Mouse (Mus musculus): ENCODE measurements around the gene Rptor. TPM values are rescaled to one million over a fixed set of nuclear protein-coding genes. Genes with fewer than 3 reads are reported as not detected.
A peak's percentile ranks its signal among the peaks of the same experiment; 100 is the strongest.

The Rptor gene
- polyA plus RNA-seq, 1 experiment, result 35.2 TPM

DNA sequence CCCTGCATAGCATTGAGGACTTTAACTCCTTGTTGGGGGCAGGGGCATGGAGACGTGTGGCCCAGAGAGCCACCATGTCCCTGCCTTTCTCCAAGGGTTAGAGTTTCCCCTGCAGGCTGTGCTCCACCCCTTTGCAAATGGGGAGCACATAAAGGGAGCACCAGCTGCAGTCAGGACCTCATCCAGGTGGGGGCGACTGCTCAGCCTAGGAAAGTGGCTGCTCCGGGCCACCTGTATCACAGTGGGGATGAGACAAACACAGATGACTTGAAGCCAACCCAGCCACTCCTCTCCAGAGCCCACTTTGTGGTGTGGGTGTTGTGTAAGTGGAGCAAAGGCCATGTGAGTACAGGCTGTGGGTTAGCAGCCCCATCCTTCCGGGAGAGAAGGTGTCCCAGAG is 298.5 kb downstream of the Rptor start:
- no peak overlapping the region for H3K27ac ChIP-seq (ENCODE audit: insufficient read depth, low read length)
- no peaks in the 10 kb centered on the region for H3K4me1 ChIP-seq (ENCODE audit: control insufficient read depth, insufficient read depth, low read length)
- no peak overlapping the region for H3K4me3 ChIP-seq (ENCODE audit: insufficient read depth, low read length)
- TF ChIP-seq POLR2A (IDR thresholded peaks at IDR 0.05; ENCODE audit: extremely low read depth, insufficient read depth, low read length) (no peak), CTCF (IDR thresholded peaks at IDR 0.05; ENCODE audit: extremely low read depth, insufficient read depth, low read length) (no peak)

DNA sequence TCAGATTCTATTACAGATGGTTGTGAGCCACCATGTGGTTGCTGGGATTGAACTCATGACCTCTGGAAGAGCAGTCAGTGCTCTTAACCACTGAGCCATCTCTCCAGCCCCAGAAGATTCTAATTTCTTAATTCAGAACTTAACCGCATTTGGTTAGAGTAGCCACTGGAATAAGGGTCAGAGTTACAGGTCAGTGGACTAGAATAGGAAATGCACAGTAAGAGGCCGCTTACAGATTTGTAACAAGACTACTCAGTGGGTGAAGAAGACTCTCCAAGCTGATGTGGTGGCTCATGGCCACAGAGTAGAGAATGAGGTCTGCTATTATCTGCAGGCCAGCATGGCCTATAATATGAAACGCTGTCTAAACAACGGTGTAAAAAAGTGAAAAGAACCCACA is 300.2 kb downstream of the Rptor start:
- Histone ChIP-seq H3K4me3 (ENCODE audit: insufficient read depth, low read length) (no peak overlapping the region), H3K27ac (ENCODE audit: insufficient read depth, low read length) (no peak overlapping the region), H3K4me1 (ENCODE audit: control insufficient read depth, insufficient read depth, low read length) (peaks cover 4% of the 10 kb centered on the region; the same call in 1 of the 2 replicates)
- no peak for TF ChIP-seq POLR2A (IDR thresholded peaks at IDR 0.05; ENCODE audit: extremely low read depth, insufficient read depth, low read length)
- no peak for TF ChIP-seq CTCF (IDR thresholded peaks at IDR 0.05; ENCODE audit: extremely low read depth, insufficient read depth, low read length)

DNA sequence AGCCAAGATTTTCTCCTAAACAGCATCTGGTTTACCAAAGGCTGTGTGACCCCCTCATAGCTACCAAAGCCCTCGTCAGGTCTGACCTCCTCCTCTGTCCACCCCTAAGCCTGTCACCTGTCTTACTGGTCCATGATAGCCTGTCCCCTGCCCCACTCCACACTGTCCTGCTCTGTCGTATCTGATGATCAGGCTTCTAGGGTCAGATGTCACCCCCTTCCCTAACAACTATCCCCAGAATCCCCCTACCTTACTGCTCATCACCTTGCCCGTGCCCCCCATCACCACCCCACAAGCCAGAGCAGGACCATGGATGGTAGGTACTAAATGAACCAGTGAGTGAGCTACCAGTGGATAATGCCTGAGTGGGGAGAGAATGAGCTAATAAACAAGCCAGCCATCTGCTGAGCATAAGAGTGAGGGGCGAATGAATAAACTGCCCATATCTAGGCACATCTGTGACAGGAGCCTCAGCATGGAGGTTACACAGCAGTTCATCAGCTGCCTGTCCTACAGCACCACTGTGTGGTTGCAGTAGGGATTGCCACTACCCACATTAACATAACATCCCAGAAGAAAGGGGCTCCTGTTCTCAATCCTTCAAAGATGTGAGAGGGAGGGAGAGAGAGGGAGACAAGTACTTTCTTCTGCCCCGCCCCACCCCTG is 302.0 kb downstream of the Rptor start:
- TF ChIP-seq POLR2A (IDR thresholded peaks at IDR 0.05; ENCODE audit: extremely low read depth, insufficient read depth, low read length) (no peak), CTCF (IDR thresholded peaks at IDR 0.05; ENCODE audit: extremely low read depth, insufficient read depth, low read length) (peak; percentile 100)
- no peak overlapping the region for H3K27ac ChIP-seq (ENCODE audit: insufficient read depth, low read length)
- H3K4me3 ChIP-seq (ENCODE audit: insufficient read depth, low read length), result no peak overlapping the region
- peaks cover 11% of the 10 kb centered on the region for H3K4me1 ChIP-seq (ENCODE audit: control insufficient read depth, insufficient read depth, low read length)

DNA sequence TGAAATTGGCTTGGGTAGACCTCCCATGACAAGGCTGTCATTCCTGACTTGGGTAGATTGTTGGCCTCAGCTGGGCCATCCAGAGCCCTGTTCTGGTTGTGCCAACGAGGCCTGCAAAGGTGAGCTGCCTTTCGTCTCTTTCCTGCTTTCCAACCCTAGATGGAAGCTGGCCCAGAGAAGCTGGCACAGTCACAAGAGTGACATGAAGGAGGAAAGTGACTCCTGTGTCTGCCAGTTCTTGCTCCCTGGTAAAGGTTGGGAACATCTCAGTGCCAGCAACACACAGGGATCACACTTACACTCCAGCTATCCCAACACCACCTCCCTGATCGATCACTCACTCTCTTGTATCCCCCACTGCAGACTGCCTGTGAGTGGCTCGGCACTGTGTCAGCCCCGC is 303.1 kb downstream of the Rptor start:
- Histone ChIP-seq H3K27ac (ENCODE audit: insufficient read depth, low read length) (no peak overlapping the region), H3K4me1 (ENCODE audit: control insufficient read depth, insufficient read depth, low read length) (peaks cover 11% of the 10 kb centered on the region)
- TF ChIP-seq CTCF (IDR thresholded peaks at IDR 0.05; ENCODE audit: extremely low read depth, insufficient read depth, low read length) (no peak), POLR2A (IDR thresholded peaks at IDR 0.05; ENCODE audit: extremely low read depth, insufficient read depth, low read length) (no peak)

DNA sequence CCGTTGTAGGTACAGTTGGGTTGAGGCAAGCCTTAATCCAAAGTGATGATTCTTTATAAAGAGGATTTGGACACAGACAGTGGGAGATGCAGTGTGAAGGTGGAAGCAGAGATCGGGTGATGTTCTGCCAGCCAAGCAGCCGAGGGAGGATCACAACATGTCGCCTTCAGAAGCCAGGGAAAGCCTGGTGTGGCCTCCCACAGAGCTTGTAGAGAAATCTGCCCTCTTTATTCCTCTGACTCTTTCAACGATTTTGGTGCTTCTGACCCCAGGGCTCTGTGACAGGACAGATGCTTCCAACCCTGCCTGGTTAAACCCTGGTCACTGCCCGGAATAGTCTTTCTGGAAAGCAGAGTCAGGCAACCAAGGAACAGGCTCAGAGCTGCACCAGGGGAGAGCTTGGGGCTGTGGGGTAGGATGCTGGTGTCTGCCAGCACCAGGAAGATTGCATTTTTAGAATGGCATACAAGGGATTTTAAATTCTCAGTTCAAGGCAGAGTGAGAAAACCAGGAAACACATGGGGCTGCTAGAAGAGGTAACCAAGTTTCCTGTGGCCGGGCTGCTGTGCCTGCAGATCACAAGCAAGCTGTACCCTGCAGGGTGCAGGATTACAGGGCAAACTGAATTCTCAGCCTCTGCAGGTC is 304.4 kb downstream of the Rptor start:
- Histone ChIP-seq H3K4me3 (ENCODE audit: insufficient read depth, low read length) (no peak overlapping the region), H3K27ac (ENCODE audit: insufficient read depth, low read length) (peak overlapping the region; percentile 58), H3K4me1 (ENCODE audit: control insufficient read depth, insufficient read depth, low read length) (peaks cover 11% of the 10 kb centered on the region)
- no peak for TF ChIP-seq CTCF (IDR thresholded peaks at IDR 0.05; ENCODE audit: extremely low read depth, insufficient read depth, low read length)
- TF ChIP-seq POLR2A (IDR thresholded peaks at IDR 0.05; ENCODE audit: extremely low read depth, insufficient read depth, low read length), result no peak

More for the DNA sequence above, 303.1 kb downstream of the Rptor start:
- H3K4me3 ChIP-seq (ENCODE audit: insufficient read depth, low read length), result no peak overlapping the region

DNA sequence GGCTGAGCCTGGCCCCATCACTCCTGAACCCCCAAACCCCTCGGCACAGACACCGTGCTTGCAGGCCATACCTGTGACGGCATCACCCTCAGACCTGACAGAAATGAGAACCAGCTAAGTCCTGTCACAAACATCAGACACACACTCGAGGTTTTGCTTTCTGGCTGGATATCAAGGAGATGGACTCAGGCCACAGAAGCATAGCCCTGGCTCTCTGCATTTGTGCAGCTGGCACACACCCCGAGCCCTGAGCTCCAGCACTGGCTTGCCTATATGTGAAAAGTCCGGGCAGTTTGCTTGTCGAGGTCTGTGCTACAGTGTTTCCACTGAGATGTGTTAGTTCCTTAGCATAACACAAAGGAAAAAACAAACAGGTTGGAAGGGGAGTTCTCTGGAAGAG is 305.0 kb downstream of the Rptor start:
- H3K4me1 ChIP-seq (ENCODE audit: control insufficient read depth, insufficient read depth, low read length), result peaks cover 12% of the 10 kb centered on the region
- no peak overlapping the region for H3K4me3 ChIP-seq (ENCODE audit: insufficient read depth, low read length)
- peak overlapping the region; percentile 58 for H3K27ac ChIP-seq (ENCODE audit: insufficient read depth, low read length)
- TF ChIP-seq POLR2A (IDR thresholded peaks at IDR 0.05; ENCODE audit: extremely low read depth, insufficient read depth, low read length), result no peak
- no peak for TF ChIP-seq CTCF (IDR thresholded peaks at IDR 0.05; ENCODE audit: extremely low read depth, insufficient read depth, low read length)

DNA sequence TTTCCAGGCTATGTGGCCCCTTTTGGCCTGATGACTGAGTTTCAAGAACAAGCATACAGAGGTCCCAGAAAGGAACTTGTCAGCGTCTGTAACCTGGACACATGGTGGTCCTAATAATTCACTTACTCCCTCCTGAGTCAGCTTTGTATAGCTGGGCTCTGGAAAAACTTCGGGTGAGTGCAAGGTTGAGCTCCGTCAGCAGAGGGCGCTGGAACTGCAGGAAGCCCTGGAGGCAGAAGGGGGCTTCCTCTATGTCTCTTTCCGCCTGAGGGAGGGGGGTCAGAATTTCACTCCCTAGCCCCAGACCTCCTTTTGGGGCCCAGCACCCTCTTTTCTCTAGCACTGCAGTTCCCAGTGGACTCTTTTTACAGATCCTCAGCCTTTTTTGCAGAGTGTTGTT is 306.7 kb downstream of the Rptor start:
- TF ChIP-seq CTCF (IDR thresholded peaks at IDR 0.05; ENCODE audit: extremely low read depth, insufficient read depth, low read length) (peak; percentile 84), POLR2A (IDR thresholded peaks at IDR 0.05; ENCODE audit: extremely low read depth, insufficient read depth, low read length) (no peak)
- no peak overlapping the region for H3K27ac ChIP-seq (ENCODE audit: insufficient read depth, low read length)
- no peak overlapping the region for H3K4me3 ChIP-seq (ENCODE audit: insufficient read depth, low read length)
- H3K4me1 ChIP-seq (ENCODE audit: control insufficient read depth, insufficient read depth, low read length), result peaks cover 14% of the 10 kb centered on the region

DNA sequence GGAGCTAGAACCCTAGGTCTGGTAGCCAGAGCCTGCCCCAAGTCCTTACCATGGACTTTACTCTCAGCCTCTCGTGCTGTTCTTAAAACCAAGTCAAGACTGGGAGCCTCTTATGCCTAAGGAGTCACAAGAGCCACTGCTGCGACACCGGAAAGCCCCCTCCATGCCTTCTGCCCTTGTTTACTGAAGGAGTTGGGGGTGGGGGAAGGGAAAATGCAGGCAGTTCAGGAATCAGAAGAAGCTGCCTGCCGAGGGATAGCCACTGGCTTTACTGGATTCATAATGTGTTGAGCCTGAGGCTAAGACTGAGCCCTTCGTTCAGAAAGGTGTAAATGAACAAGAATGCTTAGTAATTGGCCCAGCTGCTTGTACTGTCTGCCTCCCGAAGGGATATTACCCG is 310.1 kb downstream of the Rptor start:
- Histone ChIP-seq H3K4me1 (ENCODE audit: control insufficient read depth, insufficient read depth, low read length) (peaks cover 10% of the 10 kb centered on the region), H3K4me3 (ENCODE audit: insufficient read depth, low read length) (peak overlapping the region; percentile 68), H3K27ac (ENCODE audit: insufficient read depth, low read length) (no peak overlapping the region)
- TF ChIP-seq POLR2A (IDR thresholded peaks at IDR 0.05; ENCODE audit: extremely low read depth, insufficient read depth, low read length) (no peak), CTCF (IDR thresholded peaks at IDR 0.05; ENCODE audit: extremely low read depth, insufficient read depth, low read length) (no peak)

DNA sequence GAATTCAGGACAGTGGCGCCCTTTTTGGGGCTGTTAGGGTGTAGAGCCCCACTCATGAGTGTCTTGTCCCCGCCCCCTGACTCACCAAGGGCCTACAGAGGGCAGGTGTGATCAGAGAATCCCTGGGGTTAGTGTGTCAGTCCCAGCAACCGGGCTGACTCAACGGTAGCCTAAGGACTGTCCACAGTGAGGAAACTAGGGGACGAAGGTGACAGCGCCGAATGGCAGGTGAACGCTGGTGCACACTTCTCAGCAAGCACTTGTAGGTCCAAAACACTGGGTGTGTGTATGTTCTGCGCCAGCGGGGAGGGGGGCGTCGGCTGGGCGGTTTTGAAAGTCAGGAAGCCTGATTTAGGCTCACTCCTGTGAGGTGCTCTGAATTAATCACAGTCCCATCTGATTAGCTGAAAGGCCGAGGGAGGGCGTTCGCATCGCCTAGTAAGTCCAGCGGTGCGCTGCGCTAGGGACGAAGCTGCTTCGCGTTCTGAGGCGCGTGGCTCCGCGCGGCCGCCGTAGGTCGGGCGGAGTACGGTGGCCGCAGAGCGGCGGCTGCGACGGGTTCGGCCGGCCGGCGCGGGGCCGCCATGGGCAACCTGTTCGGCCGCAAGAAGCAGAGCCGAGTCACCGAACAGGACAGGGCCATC is 310.7 kb downstream of the Rptor start, which contains the start of gene Chmp6:
TSS of gene Chmp6 (plus strand) at position 151 of the 644 bp plus-strand sequence.
- H3K4me3 ChIP-seq (ENCODE audit: insufficient read depth, low read length), result peak within 1 kb of the TSS; percentile 68
- H3K27ac ChIP-seq (ENCODE audit: insufficient read depth, low read length), result peak within 1 kb of the TSS; percentile 33; the same call in 1 of the 2 replicates
- peaks cover 8% of the 10 kb centered on the region for H3K4me1 ChIP-seq (ENCODE audit: control insufficient read depth, insufficient read depth, low read length)
- peak; percentile 43; the same call in 1 of the 2 replicates for TF ChIP-seq POLR2A (IDR thresholded peaks at IDR 0.05; ENCODE audit: extremely low read depth, insufficient read depth, low read length)
- TF ChIP-seq CTCF (IDR thresholded peaks at IDR 0.05; ENCODE audit: extremely low read depth, insufficient read depth, low read length), result no peak
